Mouse (Mus musculus) layer of hippocampus, postnatal 36 days (tissue): Measurements from ENCODE around the gene Cdkn2c. TPM values are rescaled to one million over a fixed set of nuclear protein-coding genes. Genes with fewer than 3 reads are reported as not detected.
"Not testable (repeated sequence)": the region's sequence is repeated elsewhere in the genome, so short reads cannot be mapped to it uniquely, and the experiment has no call there.

ENCODE experiments used
- DNase-seq, 2 experiments: peaks; one replicate each; pipeline ENCODE4 v3.0.0; 2022
- total RNA-seq, 2 experiments: library from RNA; stranded (reverse); gene quantifications; 2 replicates each; pipeline ENCODE4 v1.2.3; 2021

Cdkn2c gene
- total RNA-seq: 1 to 10 TPM; 3.6 to 4.1 TPM

GRCm38 (mm10) chr4:109666461-109667269, at the start of gene Cdkn2c:
Gene Cdkn2c, minus strand, starts transcription at chr4:109667189.
- DNase-seq: peak; percentile 76

DNA sequence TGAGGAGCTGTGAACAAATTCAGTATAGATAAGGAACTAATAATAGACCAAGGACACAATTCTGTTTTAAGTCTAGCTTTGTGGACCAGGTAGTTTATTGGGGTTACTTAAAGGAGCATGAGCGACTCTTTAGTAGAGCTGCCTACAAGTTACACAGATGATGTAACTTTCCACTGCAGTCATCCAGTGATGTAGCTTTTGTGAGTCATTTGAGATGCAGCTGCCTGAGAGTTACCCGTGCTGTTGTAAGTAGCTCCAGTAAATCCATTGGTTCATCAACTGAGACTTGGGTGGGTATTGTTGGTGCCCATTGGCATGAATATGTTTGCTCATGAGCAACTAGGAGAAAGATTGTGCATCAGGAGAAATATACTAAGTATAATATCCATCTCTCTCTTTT, 38.4 kb upstream of the Cdkn2c start:
- no peak for DNase-seq

DNA sequence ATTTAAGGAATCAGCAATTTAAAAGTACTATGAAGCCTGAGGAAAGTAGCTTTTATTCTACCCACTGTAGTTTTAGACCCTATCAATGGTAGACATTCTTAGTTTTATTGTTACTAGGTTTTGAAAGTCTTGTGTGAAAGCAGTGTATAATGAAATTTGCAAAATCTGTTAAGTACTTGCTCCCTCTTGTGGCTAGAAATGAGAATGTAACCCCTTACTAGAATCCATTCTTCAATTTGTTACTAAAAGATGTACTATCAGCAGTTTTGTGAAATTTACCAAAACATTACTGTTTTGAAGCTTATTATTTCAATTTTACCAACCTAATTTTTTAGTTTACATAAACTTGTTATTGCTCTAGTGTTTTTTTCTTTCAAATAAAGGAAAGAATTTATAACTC, 36.6 kb upstream of the Cdkn2c start:
- DNase-seq: no peak

DNA sequence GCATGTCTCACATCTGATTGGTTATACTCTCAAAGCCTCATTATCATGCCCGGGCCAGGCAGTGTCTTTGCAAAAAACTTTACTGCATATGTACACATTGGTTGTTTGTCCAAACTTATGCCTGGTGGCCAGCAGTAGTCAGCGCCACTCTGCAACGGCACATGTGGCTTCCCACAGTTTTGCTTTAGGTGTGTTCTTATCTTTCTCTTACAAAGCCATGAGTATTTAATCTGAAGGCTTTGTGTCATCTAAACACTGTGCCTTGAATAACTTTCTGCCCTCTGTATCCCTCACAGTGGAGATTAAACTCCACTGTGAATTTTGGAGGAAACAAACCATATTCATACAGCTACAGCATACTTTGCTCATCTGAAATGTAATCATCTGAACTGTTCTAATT, 33.7 kb upstream of the Cdkn2c start:
- not testable (repeated sequence) for DNase-seq

GRCm38 (mm10) chr4:109692674-109693073, 25.7 kb upstream of the Cdkn2c start:
- DNase-seq: no peak

DNA sequence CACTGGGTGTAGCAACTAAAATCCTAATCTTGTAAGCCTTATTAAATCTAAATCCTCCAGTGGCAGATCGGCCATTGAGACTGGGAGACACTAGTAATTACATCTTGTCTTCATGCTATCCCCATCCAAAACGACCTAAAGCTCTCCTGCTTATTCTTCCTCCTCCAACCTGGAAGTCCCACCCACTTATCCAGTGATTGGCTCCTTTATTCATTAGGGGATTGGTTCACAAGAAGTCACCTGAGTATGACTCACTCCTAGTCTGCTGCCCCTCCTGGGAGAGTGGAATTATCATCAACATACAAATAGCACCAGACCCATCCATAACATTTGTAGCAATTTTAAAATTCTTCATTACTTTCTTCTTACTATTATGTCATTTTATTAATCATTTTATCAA, 16.6 kb upstream of the Cdkn2c start:
- DNase-seq: no peak

GRCm38 (mm10) chr4:109677221-109677620, 10.2 kb upstream of the Cdkn2c start:
- no peak for DNase-seq

- peak; percentile 97 to 98 for DNase-seq
Observed at GRCm38 (mm10) chr4:109676218-109677215, 9.5 kb upstream of the Cdkn2c start, which contains the start of gene Faf1. Gene Faf1, plus strand, starts transcription at chr4:109676588.

- DNase-seq: no peak
Observed at GRCm38 (mm10) chr4:109674097-109674496, 7.1 kb upstream of the Cdkn2c start.

- DNase-seq: no peak
Observed at GRCm38 (mm10) chr4:109671941-109672340, 5.0 kb upstream of the Cdkn2c start.

DNA sequence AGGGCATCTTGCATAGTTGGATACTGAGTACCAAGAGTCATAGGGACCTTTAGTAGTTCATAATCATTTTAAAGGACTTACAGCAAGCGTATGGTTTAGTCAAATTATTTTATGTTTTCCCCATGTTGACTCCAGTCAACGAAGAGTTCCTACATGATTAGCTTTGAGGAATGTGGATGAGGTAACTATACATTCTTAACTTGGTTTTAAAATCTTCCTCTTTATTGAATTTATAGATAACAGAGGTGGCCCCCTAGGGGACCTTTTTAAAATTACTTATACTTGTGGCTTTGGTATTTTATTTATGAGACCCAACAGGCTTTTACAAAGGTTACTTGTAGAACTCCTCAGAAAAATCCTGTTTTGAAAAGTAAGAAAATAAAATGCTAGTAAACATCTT, 3.2 kb upstream of the Cdkn2c start:
- DNase-seq: no peak

DNA sequence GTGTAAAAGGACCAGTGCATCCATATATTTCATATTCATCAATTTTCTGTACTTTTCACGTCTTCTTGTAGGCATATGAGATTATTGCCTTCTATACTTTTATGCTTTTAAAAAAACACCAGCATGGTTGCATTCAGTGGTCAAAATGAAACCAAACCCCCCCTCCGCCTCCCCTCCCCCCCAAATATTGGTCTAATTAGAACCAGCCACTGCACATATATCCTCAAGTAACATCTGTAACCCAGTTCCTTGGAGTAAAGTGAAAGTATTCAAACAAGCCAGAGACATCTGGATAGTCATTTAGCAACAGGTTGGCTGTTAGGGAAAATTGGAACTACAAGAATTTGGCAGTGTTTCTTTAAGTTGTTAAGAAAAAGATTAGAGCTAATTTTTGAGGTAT, 529 bp upstream of the Cdkn2c start:
- DNase-seq: no peak

GRCm38 (mm10) chr4:109665982-109666460, 968 bp downstream of the Cdkn2c start:
- DNase-seq: peak; percentile 39 to 50

DNA sequence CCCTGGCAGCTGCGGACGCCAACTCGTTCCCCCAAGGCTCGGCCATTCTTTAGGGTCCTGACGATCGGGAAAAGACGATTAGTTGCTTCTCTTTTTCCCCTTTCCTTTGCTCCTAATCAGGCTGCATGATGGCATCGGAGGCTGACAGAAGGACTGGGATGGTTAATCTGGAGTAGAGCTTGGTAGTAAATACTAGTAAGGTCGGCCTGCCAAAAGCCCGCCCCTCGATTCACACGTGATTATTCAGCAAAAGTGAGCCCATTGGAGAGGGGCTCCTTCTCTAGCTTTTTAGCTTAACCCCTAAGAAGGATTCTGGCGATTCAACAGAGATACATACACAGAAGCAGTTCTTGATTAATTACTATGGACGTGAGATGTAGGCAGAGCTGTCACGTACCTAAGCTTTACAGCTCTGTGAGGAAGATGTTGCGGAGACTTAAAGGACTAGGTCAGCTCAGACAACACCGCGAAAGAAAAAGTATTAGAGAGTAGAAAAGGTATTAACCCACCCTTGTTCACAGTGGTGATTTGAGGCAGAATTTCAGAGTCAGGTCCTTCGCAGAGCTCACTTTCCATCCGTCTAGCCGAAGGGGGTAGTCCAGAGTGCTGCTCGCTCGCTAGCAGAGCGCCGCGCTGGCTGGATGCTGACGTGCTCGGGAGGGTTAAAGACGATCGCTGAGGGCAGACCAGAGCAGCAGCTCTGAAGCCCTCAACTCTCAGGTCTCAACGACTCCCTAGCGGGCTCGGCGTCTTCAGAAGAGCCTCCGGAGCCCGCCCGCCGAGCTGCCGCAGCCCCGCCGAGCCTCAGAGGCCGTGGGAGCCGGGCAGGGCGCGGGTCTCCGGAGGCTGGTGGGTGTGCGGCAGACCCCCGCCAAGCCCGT, 1.6 kb downstream of the Cdkn2c start:
- peak; percentile 19 to 32 for DNase-seq

DNA sequence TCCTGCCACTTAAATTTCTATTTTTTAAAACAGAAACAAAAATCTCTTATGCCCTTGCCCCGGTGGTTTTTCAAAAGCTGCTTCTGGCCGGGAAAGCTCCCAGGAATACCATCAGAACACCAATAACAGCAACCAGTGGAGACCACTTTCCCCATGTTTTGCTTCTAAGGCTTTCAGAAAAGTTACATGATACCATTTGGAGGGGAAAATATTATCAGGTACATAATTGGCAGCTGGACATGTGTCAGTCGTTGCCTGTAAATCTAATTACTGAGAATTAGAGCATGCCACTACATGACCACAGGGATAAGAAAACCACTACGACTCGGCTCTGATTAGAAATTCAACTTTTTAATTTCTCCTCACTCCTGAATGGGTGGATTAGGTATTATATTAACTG, 2.9 kb downstream of the Cdkn2c start:
- no peak for DNase-seq

GRCm38 (mm10) chr4:109662271-109662670, 4.7 kb downstream of the Cdkn2c start:
- DNase-seq: no peak

DNA sequence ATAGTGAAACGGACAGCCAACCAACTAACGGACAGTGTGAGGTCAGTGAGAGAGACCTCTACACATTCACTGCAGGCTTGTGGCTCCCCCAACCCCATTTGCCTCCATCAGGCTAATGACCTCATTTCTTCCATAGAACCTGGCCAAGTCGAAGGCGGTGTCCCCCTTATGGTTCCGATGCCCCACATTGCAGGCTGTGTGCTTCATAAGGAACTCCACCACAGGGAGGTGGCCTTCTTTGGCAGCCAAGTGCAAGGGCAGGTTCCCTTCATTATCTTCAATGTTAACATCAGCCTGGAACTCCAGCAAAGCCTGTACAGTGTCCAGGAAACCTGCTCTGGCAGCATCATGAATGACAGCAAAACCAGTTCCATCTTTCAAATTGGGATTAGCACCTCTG, 5.8 kb downstream of the Cdkn2c start:
- no peak for DNase-seq

DNA sequence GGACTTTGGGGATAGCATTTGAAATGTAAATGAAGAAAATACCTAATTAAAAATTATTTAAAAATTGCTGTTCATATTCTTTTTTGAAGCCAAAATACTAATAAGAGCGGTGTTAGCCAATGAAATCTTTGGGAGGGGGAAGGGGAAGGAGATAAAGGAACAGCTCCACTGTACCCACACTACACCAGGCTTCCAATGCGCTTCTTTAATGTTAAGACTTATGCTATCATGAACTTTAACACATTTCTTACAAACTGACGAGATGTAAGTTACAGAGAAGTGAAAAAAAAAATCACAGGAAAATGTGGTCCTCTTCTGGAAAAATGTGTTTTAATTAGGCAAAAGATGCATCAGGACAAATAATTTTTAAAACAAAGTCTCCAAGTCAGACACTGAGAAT, 6.4 kb downstream of the Cdkn2c start:
- DNase-seq: no peak

DNA sequence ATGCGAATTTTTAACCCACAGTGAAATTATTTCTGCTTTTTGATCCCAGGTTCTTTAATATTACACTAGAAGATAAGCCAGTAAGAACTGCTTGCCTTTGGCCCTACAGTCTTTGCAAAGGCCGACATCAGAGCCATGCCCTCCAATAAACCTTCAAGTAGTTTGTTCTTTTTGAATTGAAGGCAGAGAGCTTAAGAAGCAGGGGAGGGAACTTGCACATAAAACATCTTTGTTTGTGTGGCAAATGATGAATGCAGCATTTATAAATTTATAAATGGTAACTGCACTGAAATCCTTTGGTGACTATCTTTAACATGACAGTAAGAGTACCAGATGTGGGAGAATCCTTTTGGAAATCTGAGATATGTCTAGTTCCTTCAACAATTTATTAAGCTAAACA, 7.4 kb downstream of the Cdkn2c start:
- no peak for DNase-seq

- no peak for DNase-seq
Observed at GRCm38 (mm10) chr4:109658826-109659225, 8.2 kb downstream of the Cdkn2c start.

- no peak for DNase-seq
Observed at GRCm38 (mm10) chr4:109657851-109658500, 9.0 kb downstream of the Cdkn2c start.
